In genomic region chr3:84306777-84307176, GRCm38 (mm10) we compare ENCODE assay signal across 8 mouse cellular contexts. TPM values are rescaled to one million over a fixed set of nuclear protein-coding genes. Genes with fewer than 3 reads are reported as not detected.
DNase-seq lines count a peak whose midpoint lies in the region; ATAC-seq and TF ChIP-seq lines count a peak whose summit lies in the region.

Gene Trim2 (minus strand): TSS chr3:84306877.

- no peak within 1 kb of the TSS for H3K4me2 ChIP-seq in kidney, embryonic 14.5 days (replicated peaks; ENCODE audit: low read depth, low read length)
- H3K4me2 ChIP-seq in hindbrain, postnatal 0 days (ENCODE audit: low read depth, low read length) = peak within 1 kb of the TSS; percentile 83
- peak within 1 kb of the TSS; percentile 81 for H3K4me2 ChIP-seq in midbrain, embryonic 13.5 days (replicated peaks)

- no peak within 1 kb of the TSS for H3K9ac ChIP-seq in kidney, embryonic 14.5 days (ENCODE audit: low read depth, low read length)
- no peak within 1 kb of the TSS; the same call in 1 of the 2 replicates for H3K9ac ChIP-seq in hindbrain, postnatal 0 days (replicated peaks; ENCODE audit: low read length)
- 0 out of 2 replicates have a peak within 1 kb of the TSS, but pooled peaks have one; percentile 74 for H3K9ac ChIP-seq in midbrain, embryonic 13.5 days (replicated peaks)

- ATAC-seq in kidney, embryonic 14.5 days (ENCODE audit: low FRiP score, low TSS enrichment) = no peak
- ATAC-seq in hindbrain, postnatal 0 days = no peak
- ATAC-seq in midbrain, embryonic 13.5 days = no peak
- no peak for ATAC-seq in monocyte, adult 5-6 weeks (replicated peaks; ENCODE audit: insufficient number of reproducible peaks, low FRiP score, low TSS enrichment, poor library complexity, severe bottlenecking)

- no peak within 1 kb of the TSS for H3K27ac ChIP-seq in kidney, embryonic 14.5 days (ENCODE audit: low read depth, low read length)
- H3K27ac ChIP-seq in brown adipose tissue, adult 24 weeks (replicated peaks; ENCODE audit: low read depth, low read length) = no peak within 1 kb of the TSS
- peak within 1 kb of the TSS; percentile 78; the same call in 1 of the 2 replicates for H3K27ac ChIP-seq in hindbrain, postnatal 0 days
- peak within 1 kb of the TSS; percentile 94 for H3K27ac ChIP-seq in midbrain, embryonic 13.5 days
- H3K27ac ChIP-seq in thymus, adult 2 months (ENCODE audit: control insufficient read depth, insufficient read depth, low read length) = no peak within 1 kb of the TSS

- H3K4me3 ChIP-seq in kidney, embryonic 14.5 days (ENCODE audit: low read length) = no peak within 1 kb of the TSS
- no peak within 1 kb of the TSS for H3K4me3 ChIP-seq in brown adipose tissue, adult 24 weeks (ENCODE audit: insufficient read depth, low read depth, low read length)
- H3K4me3 ChIP-seq in hindbrain, postnatal 0 days (ENCODE audit: low read length) = peak within 1 kb of the TSS; percentile 48
- H3K4me3 ChIP-seq in midbrain, embryonic 13.5 days (replicated peaks) = peak within 1 kb of the TSS; percentile 50
- H3K4me3 ChIP-seq in thymus, adult 2 months (ENCODE audit: control insufficient read depth, insufficient read depth, low read length) = no peak within 1 kb of the TSS

- peaks cover 28% of the 10 kb centered on the region for H3K27me3 ChIP-seq in kidney, embryonic 14.5 days (ENCODE audit: control insufficient read depth, insufficient read depth, low read length)
- H3K27me3 ChIP-seq in hindbrain, postnatal 0 days (ENCODE audit: insufficient read depth, low read length) = no peaks in the 10 kb centered on the region
- no peaks in the 10 kb centered on the region for H3K27me3 ChIP-seq in midbrain, embryonic 13.5 days
- peaks cover 8% of the 10 kb centered on the region; the same call in 1 of the 2 replicates for H3K27me3 ChIP-seq in thymus, adult 2 months (ENCODE audit: control insufficient read depth, insufficient read depth, low read length)

- TF ChIP-seq POLR2A in thymus, adult 2 months (IDR thresholded peaks at IDR 0.05; ENCODE audit: control insufficient read depth, extremely low read depth, insufficient read depth, low read length, poor library complexity) = no peak

- no peak for DNase-seq in kidney, postnatal 14 days
- DNase-seq in hindbrain, postnatal 0 days (ENCODE audit: low spot score) = no peak
- DNase-seq in retina, postnatal 1 day = no peak
- no peak for DNase-seq in thymus, adult 2 months

- TF ChIP-seq CTCF in hindbrain, postnatal 0 days (IDR thresholded peaks at IDR 0.05; ENCODE audit: low read depth) = no peak
- no peak for TF ChIP-seq CTCF in thymus, adult 2 months (IDR thresholded peaks at IDR 0.05; ENCODE audit: borderline replicate concordance, control insufficient read depth, extremely low read depth, insufficient read depth, low read length, poor library complexity)

- peaks cover 14% of the 10 kb centered on the region; the same call in 1 of the 2 replicates for H3K4me1 ChIP-seq in kidney, embryonic 14.5 days (ENCODE audit: control insufficient read depth, insufficient read depth, low read length)
- H3K4me1 ChIP-seq in brown adipose tissue, adult 24 weeks (ENCODE audit: control insufficient read depth, insufficient read depth, insufficient read length, low read length) = no peaks in the 10 kb centered on the region
- peaks cover 11% of the 10 kb centered on the region; the same call in 1 of the 2 replicates for H3K4me1 ChIP-seq in hindbrain, postnatal 0 days (ENCODE audit: insufficient read depth, low read length)
- peaks cover 44% of the 10 kb centered on the region for H3K4me1 ChIP-seq in midbrain, embryonic 13.5 days (replicated peaks)
- H3K4me1 ChIP-seq in thymus, adult 2 months (replicated peaks; ENCODE audit: control insufficient read depth, insufficient read depth, low read length) = peaks cover 13% of the 10 kb centered on the region

- WGBS in kidney, embryonic 14.5 days = 92% methylated on average over 3 of the region's 3 CpGs
- WGBS in hindbrain, postnatal 0 days = 95% methylated on average over 3 of the region's 3 CpGs
- WGBS in midbrain, embryonic 13.5 days = 96% methylated on average over 3 of the region's 3 CpGs
- 96% methylated on average over 3 of the region's 3 CpGs for WGBS in thymus, adult 2 months

- no peaks in the 10 kb centered on the region for H3K36me3 ChIP-seq in kidney, embryonic 14.5 days (ENCODE audit: control insufficient read depth, insufficient read depth, low read length)
- no peaks in the 10 kb centered on the region for H3K36me3 ChIP-seq in hindbrain, postnatal 0 days (ENCODE audit: insufficient read depth, low read length)
- H3K36me3 ChIP-seq in midbrain, embryonic 13.5 days = no peaks in the 10 kb centered on the region
- H3K36me3 ChIP-seq in thymus, adult 2 months (ENCODE audit: control insufficient read depth, insufficient read depth, low read length) = no peaks in the 10 kb centered on the region

- peaks cover 3% of the 10 kb centered on the region; the same call in 1 of the 2 replicates for H3K9me3 ChIP-seq in kidney, embryonic 14.5 days (ENCODE audit: control insufficient read depth, low read length)
- no peaks in the 10 kb centered on the region for H3K9me3 ChIP-seq in hindbrain, postnatal 0 days (ENCODE audit: low read length)
- no peaks in the 10 kb centered on the region for H3K9me3 ChIP-seq in midbrain, embryonic 13.5 days

RNA-seq across cellular contexts. Expression of gene Trim2, which starts in this region (rescaled TPM):
- 21.6 and 32.6 TPM in 2 replicates for polyA plus RNA-seq in kidney, embryonic 14.5 days (2014; fragmentation: Nextera tagmentation; extraction: Ambion mirVana)
- polyA plus RNA-seq in brown adipose tissue, adult 24 weeks (2012; ENCODE audit: insufficient read depth, insufficient read length, missing spikeins) = 14.0 and 14.2 TPM in 2 replicates
- total RNA-seq in hindbrain, postnatal 0 days (2014; rRNA removed) = 217 and 236 TPM in 2 replicates
- polyA plus RNA-seq in hindbrain, postnatal 0 days (2015; fragmentation: Nextera tagmentation; extraction: Ambion mirVana) = 116 and 130 TPM in 2 replicates
- 165 and 177 TPM in 2 replicates for polyA plus RNA-seq in midbrain, embryonic 13.5 days (2015; fragmentation: Nextera tagmentation; extraction: Ambion mirVana)
- 0.39 TPM in 1 of 3 replicates, not detected in the others for total RNA-seq in monocyte, adult 5-6 weeks (2017)
- polyA plus RNA-seq in thymus, adult 2 months (2012; rRNA removed) = 2.9 and 4.2 TPM in 2 replicates

Comparison
In these comparisons a context has a peak if more than half of its experiments do, and no peak if none do; other contexts are left out.
1. RNA of gene Trim2 (total RNA-seq): 217 to 236 TPM in hindbrain, postnatal 0 days; 0.39 TPM in monocyte, adult 5-6 weeks; every median in the first group is over 100 times any median in the second.
2. H3K27ac ChIP-seq: peak in hindbrain, postnatal 0 days (single experiment) and midbrain, embryonic 13.5 days (single experiment); none in kidney, embryonic 14.5 days (single experiment), brown adipose tissue, adult 24 weeks (single experiment) and thymus, adult 2 months (single experiment).
3. H3K4me3 ChIP-seq: peak in hindbrain, postnatal 0 days (single experiment) and midbrain, embryonic 13.5 days (single experiment); none in kidney, embryonic 14.5 days (single experiment), brown adipose tissue, adult 24 weeks (single experiment) and thymus, adult 2 months (single experiment).